Comparison of ENCODE assay signal across 9 mouse cellular contexts in the genomic region with DNA sequence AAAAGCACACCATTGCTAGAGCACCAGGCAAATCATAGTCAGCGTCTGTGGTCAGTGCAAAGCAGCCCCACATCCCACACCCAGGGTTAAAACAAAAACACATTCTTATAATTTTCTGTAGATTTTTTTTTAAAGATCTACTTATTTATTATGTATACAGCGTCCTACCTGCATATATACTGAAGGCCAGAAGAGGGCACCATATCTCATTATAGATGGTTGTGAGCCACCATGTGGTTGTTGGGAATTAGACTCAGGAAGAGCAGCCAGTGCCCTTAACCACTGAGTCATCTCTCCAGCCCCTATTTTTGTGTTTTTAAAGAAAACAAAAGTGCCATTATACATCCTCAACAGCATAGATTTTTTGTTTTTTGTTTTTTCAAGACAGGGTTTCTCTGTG. TPM values are rescaled to one million over a fixed set of nuclear protein-coding genes. Genes with fewer than 3 reads are reported as not detected.
DNase-seq lines count a peak whose midpoint lies in the region; ATAC-seq and TF ChIP-seq lines count a peak whose summit lies in the region.
"Had no signal": no experiment of that assay in that cellular context is flagged by ENCODE, and none has a peak within 500 bp of the region (broad histone marks: within the 10 kb centered on the region; RNA-seq: fewer than 3 reads in every experiment).

No protein-coding gene starts in this region.

- H3K27ac ChIP-seq in liver, postnatal 0 days (ENCODE audit: low read depth) = no peak overlapping the region
- no peak overlapping the region for H3K27ac ChIP-seq in liver, embryonic 11.5 days (ENCODE audit: low read depth, low read length)
- H3K27ac ChIP-seq in intestine, embryonic 16.5 days (ENCODE audit: low read length) = no peak overlapping the region
- H3K27ac ChIP-seq: neural tube, embryonic 13.5 days had no signal

- H3K9me3 ChIP-seq in liver, postnatal 0 days (ENCODE audit: low read length) = no peaks in the 10 kb centered on the region
- no peaks in the 10 kb centered on the region for H3K9me3 ChIP-seq in liver, embryonic 11.5 days (ENCODE audit: control insufficient read depth, low read length)
- no peaks in the 10 kb centered on the region for H3K9me3 ChIP-seq in intestine, embryonic 16.5 days (ENCODE audit: control insufficient read depth, low read length)
- H3K9me3 ChIP-seq: neural tube, embryonic 13.5 days had no signal

- H3K4me1 ChIP-seq in liver, postnatal 0 days (ENCODE audit: insufficient read depth) = peaks cover 16% of the 10 kb centered on the region
- peaks cover 11% of the 10 kb centered on the region; the same call in 1 of the 2 replicates for H3K4me1 ChIP-seq in liver, embryonic 11.5 days (replicated peaks; ENCODE audit: control insufficient read depth, insufficient read depth, low read length)
- peaks cover 11% of the 10 kb centered on the region; the same call in 1 of the 2 replicates for H3K4me1 ChIP-seq in intestine, embryonic 16.5 days (ENCODE audit: control insufficient read depth, insufficient read depth, low read length)

- intact Hi-C loops in gastrocnemius, postnatal 14 days (cut with DNase I; ENCODE audit: low total_unique reads) = no loop called here

- no peaks in the 10 kb centered on the region for H3K27me3 ChIP-seq in liver, postnatal 0 days (ENCODE audit: insufficient read depth, low read length)
- H3K27me3 ChIP-seq in liver, embryonic 11.5 days (replicated peaks; ENCODE audit: control insufficient read depth, insufficient read depth, low read length) = no peaks in the 10 kb centered on the region
- no peaks in the 10 kb centered on the region for H3K27me3 ChIP-seq in intestine, embryonic 16.5 days (replicated peaks; ENCODE audit: control insufficient read depth, insufficient read depth, low read length)
- H3K27me3 ChIP-seq: neural tube, embryonic 13.5 days had no signal

- no peaks in the 10 kb centered on the region for H3K36me3 ChIP-seq in liver, postnatal 0 days (replicated peaks; ENCODE audit: insufficient read depth, low read length)
- no peaks in the 10 kb centered on the region for H3K36me3 ChIP-seq in liver, embryonic 11.5 days (ENCODE audit: control insufficient read depth, insufficient read depth, low read length)
- H3K36me3 ChIP-seq in intestine, embryonic 16.5 days (ENCODE audit: control insufficient read depth, insufficient read depth, low read length) = no peaks in the 10 kb centered on the region
- H3K36me3 ChIP-seq: neural tube, embryonic 13.5 days had no signal

- peak; percentile 42 for DNase-seq in gastrocnemius, adult 18-20 months (ENCODE audit: low spot score)
- DNase-seq in gastrocnemius, postnatal 14 days = no peak
- no peak for DNase-seq in liver, postnatal 0 days
- no peak for DNase-seq in liver, embryonic 11.5 days (ENCODE audit: low spot score)
- peak; percentile 60 for DNase-seq in T-cell, adult 2 months (ENCODE audit: low spot score)
- DNase-seq in lung, postnatal 36 days = peak; percentile 86
- DNase-seq in gastrocnemius, postnatal 10 days = no peak

- H3K4me3 ChIP-seq in liver, postnatal 0 days (ENCODE audit: low read depth, low read length) = no peak overlapping the region
- H3K4me3 ChIP-seq in liver, embryonic 11.5 days (ENCODE audit: low read depth, low read length) = no peak overlapping the region
- H3K4me3 ChIP-seq in intestine, embryonic 16.5 days (ENCODE audit: low read length) = no peak overlapping the region
- H3K4me3 ChIP-seq: neural tube, embryonic 13.5 days had no signal

- peak; percentile 83 for TF ChIP-seq CTCF in liver, postnatal 0 days (IDR thresholded peaks at IDR 0.05; ENCODE audit: low read depth)

- no peak for TF ChIP-seq EP300 in liver, postnatal 0 days (IDR thresholded peaks at IDR 0.05; ENCODE audit: low read depth)

- H3K9ac ChIP-seq in liver, postnatal 0 days (replicated peaks) = no peak overlapping the region
- no peak overlapping the region for H3K9ac ChIP-seq in liver, embryonic 11.5 days (ENCODE audit: low read depth, low read length)
- no peak overlapping the region for H3K9ac ChIP-seq in intestine, embryonic 16.5 days (ENCODE audit: low read depth, low read length)
- H3K9ac ChIP-seq: neural tube, embryonic 13.5 days had no signal

- no peak overlapping the region for H3K4me2 ChIP-seq in liver, postnatal 0 days (ENCODE audit: low read depth, low read length)
- H3K4me2 ChIP-seq in liver, embryonic 11.5 days = no peak overlapping the region
- no peak overlapping the region for H3K4me2 ChIP-seq in intestine, embryonic 16.5 days (ENCODE audit: low read depth, low read length)
- H3K4me2 ChIP-seq: neural tube, embryonic 13.5 days had no signal

- ATAC-seq in liver, postnatal 0 days = no peak
- no peak for ATAC-seq in liver, embryonic 11.5 days (replicated peaks; ENCODE audit: low FRiP score)
- ATAC-seq in intestine, embryonic 16.5 days = no peak

- WGBS in liver, postnatal 0 days (ENCODE audit: insufficient replicate concordance) = 40% methylated on average over 2 of the region's 2 CpGs
- 36% methylated on average over 2 of the region's 2 CpGs for WGBS in liver, embryonic 11.5 days
- WGBS in intestine, embryonic 16.5 days = 34% methylated on average over 2 of the region's 2 CpGs

RNA-seq across cellular contexts. Expression of a gene that starts 4.4 kb away (rescaled TPM):
- total RNA-seq in gastrocnemius, adult 18-20 months (2021) = 10 to 100 TPM; 23.5 to 24.1 TPM
- total RNA-seq in gastrocnemius, postnatal 14 days (2021) = 10 to 100 TPM; 17.7 to 20.6 TPM
- polyA plus RNA-seq in liver, postnatal 0 days (2015; fragmentation: Nextera tagmentation; extraction: Ambion mirVana) = 1.6 and 1.8 TPM in 2 replicates
- polyA plus RNA-seq in liver, embryonic 11.5 days (2014; fragmentation: Nextera tagmentation; extraction: Ambion mirVana) = 4.7 and 6.2 TPM in 2 replicates
- total RNA-seq in gastrocnemius, postnatal 10 days (2021) = 10 to 100 TPM; 18.9 to 21.7 TPM
- 3.3 and 3.7 TPM in 2 replicates for polyA plus RNA-seq in intestine, embryonic 16.5 days (2015; fragmentation: Nextera tagmentation; extraction: Ambion mirVana)

RNA-seq across cellular contexts. Expression of a gene that starts 4.8 kb away (rescaled TPM):
- total RNA-seq in gastrocnemius, adult 18-20 months (2021) = 10 to 100 TPM; 11.7 to 12.0 TPM
- 10 to 100 TPM; 12.0 to 13.7 TPM for total RNA-seq in gastrocnemius, postnatal 14 days (2021)
- polyA plus RNA-seq in liver, postnatal 0 days (2015; fragmentation: Nextera tagmentation; extraction: Ambion mirVana) = 1.8 and 2.0 TPM in 2 replicates
- 6.9 and 9.2 TPM in 2 replicates for polyA plus RNA-seq in liver, embryonic 11.5 days (2014; fragmentation: Nextera tagmentation; extraction: Ambion mirVana)
- 10 to 100 TPM; 14.0 to 18.0 TPM for total RNA-seq in gastrocnemius, postnatal 10 days (2021)
- polyA plus RNA-seq in intestine, embryonic 16.5 days (2015; fragmentation: Nextera tagmentation; extraction: Ambion mirVana) = 8.3 and 9.8 TPM in 2 replicates

RNA-seq across cellular contexts. Expression of a gene that starts 35.3 kb away (rescaled TPM):
- total RNA-seq in gastrocnemius, adult 18-20 months (2021) = 1 to 10 TPM; 2.1 to 2.8 TPM
- 1 to 10 TPM; 3.5 to 4.0 TPM for total RNA-seq in gastrocnemius, postnatal 14 days (2021)
- 25.1 and 27.0 TPM in 2 replicates for polyA plus RNA-seq in liver, postnatal 0 days (2015; fragmentation: Nextera tagmentation; extraction: Ambion mirVana)
- polyA plus RNA-seq in liver, embryonic 11.5 days (2014; fragmentation: Nextera tagmentation; extraction: Ambion mirVana) = 51.9 and 53.7 TPM in 2 replicates
- total RNA-seq in gastrocnemius, postnatal 10 days (2021) = 1 to 10 TPM; 3.4 to 4.2 TPM
- polyA plus RNA-seq in intestine, embryonic 16.5 days (2015; fragmentation: Nextera tagmentation; extraction: Ambion mirVana) = 79.0 and 86.2 TPM in 2 replicates

RNA-seq across cellular contexts. Expression of a gene that starts 42.5 kb away (rescaled TPM):
- total RNA-seq in gastrocnemius, adult 18-20 months (2021) = 10 to 100 TPM; 50.1 to 52.0 TPM
- total RNA-seq in gastrocnemius, postnatal 14 days (2021) = 10 to 100 TPM; 44.4 to 49.4 TPM
- 51.2 and 56.3 TPM in 2 replicates for polyA plus RNA-seq in liver, postnatal 0 days (2015; fragmentation: Nextera tagmentation; extraction: Ambion mirVana)
- 27.1 and 29.1 TPM in 2 replicates for polyA plus RNA-seq in liver, embryonic 11.5 days (2014; fragmentation: Nextera tagmentation; extraction: Ambion mirVana)
- 10 to 100 TPM; 31.1 to 36.6 TPM for total RNA-seq in gastrocnemius, postnatal 10 days (2021)
- polyA plus RNA-seq in intestine, embryonic 16.5 days (2015; fragmentation: Nextera tagmentation; extraction: Ambion mirVana) = 42.5 and 45.5 TPM in 2 replicates

RNA-seq across cellular contexts. Expression of a gene that starts 49.5 kb away (rescaled TPM):
- total RNA-seq in gastrocnemius, adult 18-20 months (2021) = 1 to 10 TPM; 4.2 to 4.7 TPM
- total RNA-seq in gastrocnemius, postnatal 14 days (2021) = 1 to 10 TPM; 5.9 to 6.1 TPM
- polyA plus RNA-seq in liver, postnatal 0 days (2015; fragmentation: Nextera tagmentation; extraction: Ambion mirVana) = 12.8 and 13.7 TPM in 2 replicates
- polyA plus RNA-seq in liver, embryonic 11.5 days (2014; fragmentation: Nextera tagmentation; extraction: Ambion mirVana) = 85.0 and 87.2 TPM in 2 replicates
- total RNA-seq in gastrocnemius, postnatal 10 days (2021) = 1 to 10 TPM; 7.4 to 7.6 TPM
- polyA plus RNA-seq in intestine, embryonic 16.5 days (2015; fragmentation: Nextera tagmentation; extraction: Ambion mirVana) = 59.5 and 62.6 TPM in 2 replicates

Comparison
In these comparisons a context has a peak if more than half of its experiments do, and no peak if none do; other contexts are left out.
1. DNase-seq: peak in gastrocnemius, adult 18-20 months (single experiment), T-cell, adult 2 months (single experiment) and lung, postnatal 36 days (single experiment); none in gastrocnemius, postnatal 14 days (single experiment), liver, postnatal 0 days (single experiment), liver, embryonic 11.5 days (single experiment) and gastrocnemius, postnatal 10 days (single experiment).